Mouse (Mus musculus) E14TG2a.4 (cell line): ENCODE data around the gene Qser1.

Experiments
- CTCF ChIP-seq: conservative IDR thresholded peaks from 2 replicates; pipeline ENCODE4 v1.5.1; 2014; ENCODE audit warnings: low read length
- NANOG ChIP-seq: IDR thresholded peaks from 2 replicates; pipeline ENCODE4 v1.6.1; 2014; ENCODE audit warnings: borderline replicate concordance, low read length, mixed read lengths

DNA sequence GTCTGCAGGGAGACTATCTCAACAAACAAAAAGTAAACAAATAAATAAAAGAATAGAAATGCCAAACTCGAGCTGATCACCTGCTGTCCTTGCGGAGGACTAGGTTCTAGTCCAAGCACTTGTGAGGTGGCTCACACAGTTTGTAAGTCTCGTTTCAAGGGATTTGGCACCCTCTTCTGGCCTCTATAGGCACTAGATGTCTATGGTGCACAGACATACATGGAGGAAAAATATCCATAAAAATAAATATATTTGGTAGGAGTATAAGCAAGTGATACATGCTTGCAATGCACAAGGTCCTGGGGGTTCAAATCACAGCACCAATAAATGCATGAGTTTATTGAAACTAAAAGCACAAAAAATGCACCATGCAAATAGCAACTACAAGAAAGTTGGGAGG is 65.9 kb downstream of the Qser1 start:
- TF ChIP-seq CTCF (peak; percentile 32), NANOG (no peak)
